Mouse (Mus musculus): ENCODE measurements around the gene Mup1.
"Not testable (repeated sequence)": the region's sequence is repeated elsewhere in the genome, so short reads cannot be mapped to it uniquely, and the experiment has no call there.

Gene Mup1

GRCm38 (mm10) chr4:60501860-60502259, at the start of gene Mup1:
Gene Mup1 (minus strand): TSS chr4:60501960.
- not testable (repeated sequence) for DNase-seq (ENCODE audit: low spot score in 2 of 2)
